Mouse (Mus musculus): ENCODE measurements around the gene Krt13. TPM values are rescaled to one million over a fixed set of nuclear protein-coding genes. Genes with fewer than 3 reads are reported as not detected.

Gene Krt13
- total and polyA plus RNA-seq, 3 experiments, result 0.11 TPM; not detected in 2

- H3K9me3 ChIP-seq (replicated peaks), result peaks cover 61% of the 10 kb centered on the region
- TF ChIP-seq CTCF (IDR thresholded peaks at IDR 0.05; ENCODE audit: low read depth, low read length) (no peak), POLR2AphosphoS5 (IDR thresholded peaks at IDR 0.05; ENCODE audit: insufficient replicate concordance, low read depth, low read length) (no peak), GATA2 (IDR thresholded peaks at IDR 0.05; ENCODE audit: borderline replicate concordance, low read depth, low read length) (no peak), GATA1 (IDR thresholded peaks at IDR 0.05; ENCODE audit: borderline replicate concordance, low read length) (no peak), TAL1 (conservative IDR thresholded peaks at IDR 0.05; ENCODE audit: low read depth, low read length) (no peak)
Measured at GRCm38 (mm10) chr11:100155497-100156255, 34.3 kb upstream of the Krt13 start.

GRCm38 (mm10) chr11:100148615-100149330, 27.4 kb upstream of the Krt13 start, which contains the start of gene Krt19:
Krt19 (minus strand) TSS chr11:100148665.
- ATAC-seq (ENCODE audit: extremely low read depth, insufficient number of reproducible peaks, low FRiP score, poor library complexity, severe bottlenecking), result no peak
- DNase-seq (ENCODE audit: low spot score), result no peak
- no peak within 1 kb of the TSS for H3K4me3 ChIP-seq (ENCODE audit: low read depth, low read length)
- peaks cover 71% of the 10 kb centered on the region for H3K9me3 ChIP-seq (replicated peaks)
- H3K27me3 ChIP-seq (ENCODE audit: insufficient read depth, low read length), result no peaks in the 10 kb centered on the region
- H3K36me3 ChIP-seq (replicated peaks), result no peaks in the 10 kb centered on the region
- H3K4me1 ChIP-seq (ENCODE audit: insufficient read depth, low read depth, low read length), result no peaks in the 10 kb centered on the region
- no peak for TF ChIP-seq GATA1 (IDR thresholded peaks at IDR 0.05; ENCODE audit: borderline replicate concordance, low read length)
- TF ChIP-seq CTCF (IDR thresholded peaks at IDR 0.05; ENCODE audit: low read depth, low read length), result no peak
- TF ChIP-seq POLR2AphosphoS5 (IDR thresholded peaks at IDR 0.05; ENCODE audit: insufficient replicate concordance, low read depth, low read length), result no peak
- TF ChIP-seq TAL1 (conservative IDR thresholded peaks at IDR 0.05; ENCODE audit: low read depth, low read length), result no peak
- no peak for TF ChIP-seq GATA2 (IDR thresholded peaks at IDR 0.05; ENCODE audit: borderline replicate concordance, low read depth, low read length)

More at GRCm38 (mm10) chr11:100155497-100156255, 34.3 kb upstream of the Krt13 start:
- DNase-seq (ENCODE audit: low spot score) (no peak), ATAC-seq (ENCODE audit: extremely low read depth, insufficient number of reproducible peaks, low FRiP score, poor library complexity, severe bottlenecking) (no peak)
- Histone ChIP-seq H3K4me3 (ENCODE audit: low read depth, low read length) (no peak overlapping the region), H3K27me3 (ENCODE audit: insufficient read depth, low read length) (no peaks in the 10 kb centered on the region), H3K4me1 (ENCODE audit: insufficient read depth, low read depth, low read length) (no peaks in the 10 kb centered on the region), H3K36me3 (replicated peaks) (no peaks in the 10 kb centered on the region)

GRCm38 (mm10) chr11:100147566-100148353, 26.4 kb upstream of the Krt13 start:
- H3K27me3 ChIP-seq (ENCODE audit: insufficient read depth, low read length), result no peaks in the 10 kb centered on the region
- H3K36me3 ChIP-seq (replicated peaks), result no peaks in the 10 kb centered on the region
- ATAC-seq (ENCODE audit: extremely low read depth, insufficient number of reproducible peaks, low FRiP score, poor library complexity, severe bottlenecking) (no peak), DNase-seq (ENCODE audit: low spot score) (no peak)
- H3K4me3 ChIP-seq (ENCODE audit: low read depth, low read length), result no peak overlapping the region
- peaks cover 72% of the 10 kb centered on the region for H3K9me3 ChIP-seq (replicated peaks)
- H3K4me1 ChIP-seq (ENCODE audit: insufficient read depth, low read depth, low read length), result no peaks in the 10 kb centered on the region
- TF ChIP-seq GATA1 (IDR thresholded peaks at IDR 0.05; ENCODE audit: borderline replicate concordance, low read length) (no peak), GATA2 (IDR thresholded peaks at IDR 0.05; ENCODE audit: borderline replicate concordance, low read depth, low read length) (no peak), TAL1 (conservative IDR thresholded peaks at IDR 0.05; ENCODE audit: low read depth, low read length) (no peak), CTCF (IDR thresholded peaks at IDR 0.05; ENCODE audit: low read depth, low read length) (no peak), POLR2AphosphoS5 (IDR thresholded peaks at IDR 0.05; ENCODE audit: insufficient replicate concordance, low read depth, low read length) (no peak)

- no peaks in the 10 kb centered on the region for H3K36me3 ChIP-seq (replicated peaks)
- H3K9me3 ChIP-seq (replicated peaks), result peaks cover 75% of the 10 kb centered on the region
- TF ChIP-seq CTCF (IDR thresholded peaks at IDR 0.05; ENCODE audit: low read depth, low read length) (no peak), GATA2 (IDR thresholded peaks at IDR 0.05; ENCODE audit: borderline replicate concordance, low read depth, low read length) (no peak), POLR2AphosphoS5 (IDR thresholded peaks at IDR 0.05; ENCODE audit: insufficient replicate concordance, low read depth, low read length) (no peak), GATA1 (IDR thresholded peaks at IDR 0.05; ENCODE audit: borderline replicate concordance, low read length) (no peak), TAL1 (conservative IDR thresholded peaks at IDR 0.05; ENCODE audit: low read depth, low read length) (no peak)
- no peaks in the 10 kb centered on the region for H3K27me3 ChIP-seq (ENCODE audit: insufficient read depth, low read length)
- ATAC-seq (ENCODE audit: extremely low read depth, insufficient number of reproducible peaks, low FRiP score, poor library complexity, severe bottlenecking) (no peak), DNase-seq (ENCODE audit: low spot score) (no peak)
- H3K4me1 ChIP-seq (ENCODE audit: insufficient read depth, low read depth, low read length), result no peaks in the 10 kb centered on the region
- no peak overlapping the region for H3K4me3 ChIP-seq (ENCODE audit: low read depth, low read length)
Measured at GRCm38 (mm10) chr11:100145858-100146560, 24.6 kb upstream of the Krt13 start.

- TF ChIP-seq TAL1 (conservative IDR thresholded peaks at IDR 0.05; ENCODE audit: low read depth, low read length) (no peak), CTCF (IDR thresholded peaks at IDR 0.05; ENCODE audit: low read depth, low read length) (no peak), GATA1 (IDR thresholded peaks at IDR 0.05; ENCODE audit: borderline replicate concordance, low read length) (no peak), GATA2 (IDR thresholded peaks at IDR 0.05; ENCODE audit: borderline replicate concordance, low read depth, low read length) (no peak), POLR2AphosphoS5 (IDR thresholded peaks at IDR 0.05; ENCODE audit: insufficient replicate concordance, low read depth, low read length) (no peak)
- no peak for ATAC-seq (ENCODE audit: extremely low read depth, insufficient number of reproducible peaks, low FRiP score, poor library complexity, severe bottlenecking)
- H3K27me3 ChIP-seq (ENCODE audit: insufficient read depth, low read length), result no peaks in the 10 kb centered on the region
Measured at GRCm38 (mm10) chr11:100145104-100145503, 23.7 kb upstream of the Krt13 start.

More at GRCm38 (mm10) chr11:100145104-100145503, 23.7 kb upstream of the Krt13 start:
- Histone ChIP-seq H3K4me3 (ENCODE audit: low read depth, low read length) (no peak overlapping the region), H3K4me1 (ENCODE audit: insufficient read depth, low read depth, low read length) (no peaks in the 10 kb centered on the region), H3K9me3 (replicated peaks) (peaks cover 78% of the 10 kb centered on the region), H3K36me3 (replicated peaks) (no peaks in the 10 kb centered on the region)
- DNase-seq (ENCODE audit: low spot score), result no peak
